In genomic region chr11:59808170-59808960, GRCm38 (mm10) we compare ENCODE assay signal across 8 mouse cellular contexts. TPM values are rescaled to one million over a fixed set of nuclear protein-coding genes. Genes with fewer than 3 reads are reported as not detected.
DNase-seq lines count a peak whose midpoint lies in the region; ATAC-seq and TF ChIP-seq lines count a peak whose summit lies in the region.

No protein-coding gene starts in this region.

- H3K9ac ChIP-seq in liver, embryonic 11.5 days (ENCODE audit: low read depth, low read length): peak overlapping the region; percentile 93

- H3K27me3 ChIP-seq in erythroblast, embryonic 14.5 days (ENCODE audit: control insufficient read depth): no peaks in the 10 kb centered on the region
- no peaks in the 10 kb centered on the region for H3K27me3 ChIP-seq in liver, embryonic 11.5 days (replicated peaks; ENCODE audit: control insufficient read depth, insufficient read depth, low read length)

- H3K9me3 ChIP-seq in erythroblast, embryonic 14.5 days (ENCODE audit: control insufficient read depth, low read length): no peaks in the 10 kb centered on the region
- H3K9me3 ChIP-seq in liver, embryonic 11.5 days (ENCODE audit: control insufficient read depth, low read length): no peaks in the 10 kb centered on the region

- intact Hi-C loops in gastrocnemius, adult 2 months (cut with DNase I): no loop called here
- intact Hi-C loops in gastrocnemius, postnatal 14 days (cut with DNase I; ENCODE audit: low total_unique reads): no loop called here

- TF ChIP-seq CTCF in gastrocnemius, adult 2 months (IDR thresholded peaks at IDR 0.05): 0 out of 2 replicates have a peak, but pooled peaks have one; percentile 9

- peak overlapping the region; percentile 98 for H3K4me2 ChIP-seq in liver, embryonic 11.5 days

- peaks cover 42% of the 10 kb centered on the region for H3K36me3 ChIP-seq in erythroblast, embryonic 14.5 days (ENCODE audit: control insufficient read depth)
- peaks cover 28% of the 10 kb centered on the region for H3K36me3 ChIP-seq in liver, embryonic 11.5 days (ENCODE audit: control insufficient read depth, insufficient read depth, low read length)

- WGBS in liver, embryonic 11.5 days: 69% methylated on average over 14 of the region's 14 CpGs

- no peak for DNase-seq in gastrocnemius, adult 2 months
- DNase-seq in gastrocnemius, postnatal 14 days: no peak
- peak; percentile 41 for DNase-seq in 3134 (ENCODE audit: extremely low read depth, insufficient read length, low spot score)
- DNase-seq in liver, embryonic 11.5 days (ENCODE audit: low spot score): no peak
- no peak for DNase-seq in urinary bladder, postnatal 36 days (ENCODE audit: low spot score in 2 of 2)
- DNase-seq in c-Kit-positive CD71-positive TER-119-positive erythroid progenitor cells, embryonic 14.5 days (ENCODE audit: low spot score): no peak
- no peak for DNase-seq in ovary, postnatal 14 days (ENCODE audit: low spot score)

- peaks cover 28% of the 10 kb centered on the region for H3K4me1 ChIP-seq in erythroblast, embryonic 14.5 days (ENCODE audit: control insufficient read depth)
- H3K4me1 ChIP-seq in liver, embryonic 11.5 days (replicated peaks; ENCODE audit: control insufficient read depth, insufficient read depth, low read length): peaks cover 11% of the 10 kb centered on the region

- H3K27ac ChIP-seq in gastrocnemius, adult 2 months: peak overlapping the region; percentile 100
- H3K27ac ChIP-seq in liver, embryonic 11.5 days (ENCODE audit: low read depth, low read length): peak overlapping the region; percentile 97

- peak overlapping the region; percentile 73 for H3K4me3 ChIP-seq in gastrocnemius, adult 2 months
- peak overlapping the region; percentile 82 for H3K4me3 ChIP-seq in erythroblast, embryonic 14.5 days (replicated peaks)
- H3K4me3 ChIP-seq in liver, embryonic 11.5 days (ENCODE audit: low read depth, low read length): peak overlapping the region; percentile 87

- no peak for ATAC-seq in liver, embryonic 11.5 days (replicated peaks; ENCODE audit: low FRiP score)

RNA-seq across cellular contexts. Expression of gene Flcn, which starts 1.5 kb away (rescaled TPM):
- 10 to 100 TPM; 46.3 to 51.3 TPM for total RNA-seq in gastrocnemius, adult 2 months (2021)
- 10 to 100 TPM; 22.3 to 27.4 TPM for total RNA-seq in gastrocnemius, postnatal 14 days (2021)
- 0.28 and 0.94 TPM in 2 replicates for polyA plus RNA-seq in erythroblast, embryonic 14.5 days (2012)
- 30.1 and 33.1 TPM in 2 replicates for polyA plus RNA-seq in liver, embryonic 11.5 days (2014; fragmentation: Nextera tagmentation; extraction: Ambion mirVana)

RNA-seq across cellular contexts. Expression of gene Pld6, which starts 20.9 kb away (rescaled TPM):
- total RNA-seq in gastrocnemius, adult 2 months (2021): not detected
- under 1 TPM in 1 of 2 experiments, not detected in 1; 0.12 TPM for total RNA-seq in gastrocnemius, postnatal 14 days (2021)
- polyA plus RNA-seq in erythroblast, embryonic 14.5 days (2012): not detected in 2 replicates
- polyA plus RNA-seq in liver, embryonic 11.5 days (2014; fragmentation: Nextera tagmentation; extraction: Ambion mirVana): 1.5 and 1.8 TPM in 2 replicates

RNA-seq across cellular contexts. Expression of gene Nt5m, which starts 30.9 kb away (rescaled TPM):
- 10 to 100 TPM; 17.8 to 22.2 TPM for total RNA-seq in gastrocnemius, adult 2 months (2021)
- 10 to 100 TPM; 17.7 to 17.9 TPM for total RNA-seq in gastrocnemius, postnatal 14 days (2021)
- polyA plus RNA-seq in erythroblast, embryonic 14.5 days (2012): 0.83 and 0.99 TPM in 2 replicates
- polyA plus RNA-seq in liver, embryonic 11.5 days (2014; fragmentation: Nextera tagmentation; extraction: Ambion mirVana): 26.1 and 26.2 TPM in 2 replicates

RNA-seq across cellular contexts. Expression of gene Cops3, which starts 31.3 kb away (rescaled TPM):
- 10 to 100 TPM; 84.8 to 89.9 TPM for total RNA-seq in gastrocnemius, adult 2 months (2021)
- total RNA-seq in gastrocnemius, postnatal 14 days (2021): 10 to 100 TPM; 62.1 to 65.6 TPM
- 2.9 and 3.4 TPM in 2 replicates for polyA plus RNA-seq in erythroblast, embryonic 14.5 days (2012)
- polyA plus RNA-seq in liver, embryonic 11.5 days (2014; fragmentation: Nextera tagmentation; extraction: Ambion mirVana): 211 and 226 TPM in 2 replicates
